Comparison of ENCODE assay signal across 9 mouse cellular contexts in genomic region chr5:25773921-25774790, GRCm38 (mm10). TPM values are rescaled to one million over a fixed set of nuclear protein-coding genes. Genes with fewer than 3 reads are reported as not detected.
DNase-seq lines count a peak whose midpoint lies in the region; ATAC-seq and TF ChIP-seq lines count a peak whose summit lies in the region.
"Had no signal": no experiment of that assay in that cellular context is flagged by ENCODE, and none has a peak within 500 bp of the region (broad histone marks: within the 10 kb centered on the region; RNA-seq: fewer than 3 reads in every experiment).

No protein-coding gene starts in this region.

- H3K4me2 ChIP-seq in heart, embryonic 14.5 days (ENCODE audit: low read length), result peak overlapping the region; percentile 51
- H3K4me2 ChIP-seq in CH12.LX (ENCODE audit: insufficient read depth, low read depth, poor library complexity, severe bottlenecking), result peak overlapping the region; percentile 4; the same call in 1 of the 2 replicates
- H3K4me2 ChIP-seq in hindbrain, embryonic 14.5 days (replicated peaks), result no peak overlapping the region

- TF ChIP-seq POLR2A in CH12.LX (IDR thresholded peaks at IDR 0.05; ENCODE audit: low read depth, low read length), result no peak
- TF ChIP-seq POLR2A in brain, embryonic 14.5 days (IDR thresholded peaks at IDR 0.05; ENCODE audit: borderline replicate concordance, extremely low read depth, insufficient read depth, insufficient read length, poor library complexity, severe bottlenecking), result no peak

- H3K9me3 ChIP-seq in heart, embryonic 14.5 days (ENCODE audit: control insufficient read depth, low read length), result peaks cover 7% of the 10 kb centered on the region
- no peaks in the 10 kb centered on the region for H3K9me3 ChIP-seq in CH12.LX (replicated peaks; ENCODE audit: low read length)
- H3K9me3 ChIP-seq in hindbrain, embryonic 14.5 days (ENCODE audit: control insufficient read depth, low read length), result 0 out of 2 replicates have a peak, but pooled peaks cover 14% of the 10 kb centered on the region

- ATAC-seq in heart, embryonic 14.5 days (ENCODE audit: insufficient number of reproducible peaks, insufficient read depth, low FRiP score, low read depth), result no peak; the same call in 1 of the 2 replicates
- ATAC-seq in hindbrain, embryonic 14.5 days (ENCODE audit: low FRiP score), result no peak

- intact Hi-C loops in heart, postnatal 25 days (cut with DNase I), result no loop called here
- intact Hi-C loops in left cerebral cortex, postnatal 25 days (cut with DNase I), result loop anchor here (1.0 to 2.0 kb wide), 3 partner anchors 13 to 38 kb away; no protein-coding TSS in a partner anchor

- TF ChIP-seq RAD21 in CH12.LX (IDR thresholded peaks at IDR 0.05; ENCODE audit: low read depth, low read length), result no peak

- TF ChIP-seq CTCF in CH12.LX (conservative IDR thresholded peaks at IDR 0.05 in 1 of 2, IDR thresholded peaks at IDR 0.05 in 1 of 2; ENCODE audit: low read depth in 2 of 2, low read length in 2 of 2), result no peak
- no peak for TF ChIP-seq CTCF in brain, embryonic 14.5 days (IDR thresholded peaks at IDR 0.05; ENCODE audit: borderline replicate concordance, extremely low read depth, insufficient read depth, insufficient read length)

- H3K27ac ChIP-seq in heart, embryonic 14.5 days (replicated peaks in 1 of 2; ENCODE audit: control insufficient read depth in 1 of 2, insufficient read depth in 1 of 2, low read depth in 2 of 2, low read length in 2 of 2), result peak overlapping the region; percentile 33 to 56
- H3K27ac ChIP-seq in CH12.LX (ENCODE audit: insufficient read depth, low read depth), result no peak overlapping the region
- no peak overlapping the region for H3K27ac ChIP-seq in hindbrain, embryonic 14.5 days

- in situ Hi-C loops in CH12.LX (cut with MboI; ENCODE audit: low pct_ligation_motif_present, low pct_unique_long_range_greater_than_20kb, low sequenced_read_pairs), result no loop called here

- H3K79me2 ChIP-seq in CH12.LX (replicated peaks; ENCODE audit: control insufficient read depth, extremely low read depth, insufficient read depth, poor library complexity, severe bottlenecking), result no peaks in the 10 kb centered on the region

- TF ChIP-seq EP300 in CH12.LX (IDR thresholded peaks at IDR 0.05; ENCODE audit: low read length), result no peak

- no peak overlapping the region for H3K4me3 ChIP-seq in heart, embryonic 14.5 days (ENCODE audit: control insufficient read depth in 1 of 2, insufficient read depth in 1 of 2, low read depth in 1 of 2, low read length in 2 of 2)
- H3K4me3 ChIP-seq in CH12.LX (replicated peaks in 1 of 3; ENCODE audit: low read depth in 2 of 3, low read length in 2 of 3, poor library complexity in 1 of 3), result no peak overlapping the region
- no peak overlapping the region for H3K4me3 ChIP-seq in hindbrain, embryonic 14.5 days (replicated peaks; ENCODE audit: low read length)

- 35% methylated on average over 13 of the region's 13 CpGs for WGBS in heart, embryonic 14.5 days
- WGBS in hindbrain, embryonic 14.5 days, result 81% methylated on average over 13 of the region's 13 CpGs

- dilution Hi-C loops in CH12.LX (cut with MboI; ENCODE audit: extremely low pct_ligation_motif_present, extremely low pct_unique_long_range_greater_than_20kb, low sequenced_read_pairs), result no loop called here

- no peaks in the 10 kb centered on the region for H3K27me3 ChIP-seq in heart, embryonic 14.5 days (ENCODE audit: control insufficient read depth, insufficient read depth, low read length)
- H3K27me3 ChIP-seq in CH12.LX (replicated peaks), result no peaks in the 10 kb centered on the region
- H3K27me3 ChIP-seq in hindbrain, embryonic 14.5 days (ENCODE audit: control insufficient read depth, insufficient read depth, low read length), result no peaks in the 10 kb centered on the region

- peaks cover 3 to 11% of the 10 kb centered on the region in 2 experiments; a peak in 3 of 4 replicates for H3K4me1 ChIP-seq in heart, embryonic 14.5 days (ENCODE audit: control insufficient read depth in 2 of 2, insufficient read depth in 2 of 2, low read length in 2 of 2)
- peaks cover 0 to 12% of the 10 kb centered on the region in 2 experiments; a peak in 3 of 4 replicates for H3K4me1 ChIP-seq in CH12.LX (ENCODE audit: control insufficient read depth in 1 of 2, insufficient read depth in 2 of 2)
- no peaks in the 10 kb centered on the region for H3K4me1 ChIP-seq in hindbrain, embryonic 14.5 days (replicated peaks; ENCODE audit: control insufficient read depth, insufficient read depth, low read length)

- DNase-seq in heart, postnatal 25 days (ENCODE audit: low spot score), result no peak
- peak; percentile 18 for DNase-seq in CH12.LX (ENCODE audit: extremely low read depth)
- DNase-seq in brain, embryonic 14.5 days (ENCODE audit: low read depth), result peak; percentile 30
- DNase-seq in left cerebral cortex, postnatal 25 days (ENCODE audit: low spot score in 2 of 2), result peak; percentile 77 to 97
- DNase-seq in thymus, postnatal 36 days, result no peak
- DNase-seq in hindbrain, embryonic 14.5 days (ENCODE audit: low spot score), result no peak
- DNase-seq: adrenal gland, postnatal 14 days; kidney, adult 2 months had no signal

- no peaks in the 10 kb centered on the region for H3K36me3 ChIP-seq in heart, embryonic 14.5 days (ENCODE audit: control insufficient read depth, insufficient read depth, low read length)
- no peaks in the 10 kb centered on the region for H3K36me3 ChIP-seq in CH12.LX (replicated peaks in 1 of 2; ENCODE audit: control insufficient read depth in 1 of 2, insufficient read depth in 1 of 2, low read length in 1 of 2)
- no peaks in the 10 kb centered on the region for H3K36me3 ChIP-seq in hindbrain, embryonic 14.5 days (replicated peaks; ENCODE audit: control insufficient read depth, insufficient read depth)

- peak overlapping the region; percentile 54 for H3K9ac ChIP-seq in heart, embryonic 14.5 days (ENCODE audit: low read length)
- no peak overlapping the region for H3K9ac ChIP-seq in CH12.LX (ENCODE audit: insufficient read depth, low read depth)
- no peak overlapping the region for H3K9ac ChIP-seq in hindbrain, embryonic 14.5 days

TF ChIP-seq in CH12.LX, 34 proteins besides CTCF, POLR2A, EP300 and RAD21:
- TF ChIP-seq SMC3 (IDR thresholded peaks at IDR 0.05; ENCODE audit: low read depth, low read length), result no peak
- no peak for TF ChIP-seq MAX (IDR thresholded peaks at IDR 0.05; ENCODE audit: low read length)
- no peak for TF ChIP-seq ZNF384 (IDR thresholded peaks at IDR 0.05; ENCODE audit: low read depth, low read length)
- TF ChIP-seq KAT2A (IDR thresholded peaks at IDR 0.05; ENCODE audit: insufficient replicate concordance, low read length), result no peak
- TF ChIP-seq NRF1 (IDR thresholded peaks at IDR 0.05; ENCODE audit: low read depth, low read length), result no peak
- no peak for TF ChIP-seq UBTF (IDR thresholded peaks at IDR 0.05; ENCODE audit: low read depth, low read length)
- no peak for TF ChIP-seq ZMIZ1 (IDR thresholded peaks at IDR 0.05; ENCODE audit: low read depth, low read length)
- TF ChIP-seq IRF4 (IDR thresholded peaks at IDR 0.05; ENCODE audit: low read depth, low read length), result no peak
- no peak for TF ChIP-seq ETS1 (conservative IDR thresholded peaks at IDR 0.05; ENCODE audit: low read depth, low read length)
- no peak for TF ChIP-seq CHD1 (IDR thresholded peaks at IDR 0.05; ENCODE audit: low read depth, low read length)
- no peak for TF ChIP-seq JUN (IDR thresholded peaks at IDR 0.05; ENCODE audit: insufficient read depth, low read depth, low read length)
- TF ChIP-seq GABPA (IDR thresholded peaks at IDR 0.05; ENCODE audit: insufficient replicate concordance, low read depth, low read length), result no peak
- no peak for TF ChIP-seq JUND (conservative IDR thresholded peaks at IDR 0.05; ENCODE audit: low read depth, low read length)
- no peak for TF ChIP-seq MXI1 (IDR thresholded peaks at IDR 0.05; ENCODE audit: low read depth, low read length)
- TF ChIP-seq TCF12 (IDR thresholded peaks at IDR 0.05; ENCODE audit: low read depth, low read length), result no peak
- no peak for TF ChIP-seq HCFC1 (IDR thresholded peaks at IDR 0.05; ENCODE audit: low read depth, low read length)
- TF ChIP-seq E2F4 (IDR thresholded peaks at IDR 0.05; ENCODE audit: insufficient replicate concordance, low read depth, low read length), result no peak
- no peak for TF ChIP-seq MYC (IDR thresholded peaks at IDR 0.05; ENCODE audit: low read depth, low read length)
- TF ChIP-seq ZKSCAN1 (IDR thresholded peaks at IDR 0.05; ENCODE audit: borderline replicate concordance, low read depth, low read length), result no peak
TF ChIP-seq in CH12.LX: peak in this region for 0.

RNA-seq across cellular contexts. Expression of gene Actr3b, which starts 14.4 kb away (rescaled TPM):
- polyA plus RNA-seq in heart, embryonic 14.5 days (2014; fragmentation: Nextera tagmentation; extraction: Ambion mirVana), result 40.5 and 43.7 TPM in 2 replicates
- 10 to 100 TPM; 35.2 to 40.9 TPM for total RNA-seq in heart, postnatal 25 days (2021)
- 1.3 and 1.7 TPM in 2 replicates for total RNA-seq in CH12.LX (2012; rRNA removed)
- 3.9 and 4.5 TPM in 2 replicates for total RNA-seq in CH12.LX (2014; rRNA removed)
- 4.7 and 6.8 TPM in 2 replicates for polyA plus RNA-seq in CH12.LX (2012; ENCODE audit: insufficient read length, low read depth)
- 15.5 and 18.0 TPM in 2 replicates for polyA plus RNA-seq in brain, embryonic 14.5 days (2012; rRNA removed)
- 100 to 1,000 TPM; 131 to 132 TPM for total RNA-seq in left cerebral cortex, postnatal 25 days (2021)
- 37.8 and 39.5 TPM in 2 replicates for polyA plus RNA-seq in hindbrain, embryonic 14.5 days (2014; fragmentation: Nextera tagmentation; extraction: Ambion mirVana)

Comparison
In these comparisons a context has a peak if more than half of its experiments do, and no peak if none do; other contexts are left out.
1. H3K27ac ChIP-seq: peak in heart, embryonic 14.5 days (2 of 2); none in CH12.LX (single experiment) and hindbrain, embryonic 14.5 days (single experiment).
2. DNase-seq: peak in CH12.LX (single experiment), brain, embryonic 14.5 days (single experiment) and left cerebral cortex, postnatal 25 days (2 of 2); none in heart, postnatal 25 days (single experiment), thymus, postnatal 36 days (0 of 2) and hindbrain, embryonic 14.5 days (single experiment).